Mouse (Mus musculus): ENCODE measurements around the gene Rfx1.

GRCm38 (mm10) chr8:84069169-84069568 lies 2.5 kb downstream of the Rfx1 start:
- TF ChIP-seq CTCF (IDR thresholded peaks at IDR 0.05; ENCODE audit: control insufficient read depth, insufficient read depth, insufficient replicate concordance, low read depth, low read length): no peak
- no peak for TF ChIP-seq POLR2A (IDR thresholded peaks at IDR 0.05; ENCODE audit: control insufficient read depth, low read depth, low read length)

Data from testis, adult 2 months (tissue).